Mouse (Mus musculus): ENCODE measurements around the gene Ift57.

DNA sequence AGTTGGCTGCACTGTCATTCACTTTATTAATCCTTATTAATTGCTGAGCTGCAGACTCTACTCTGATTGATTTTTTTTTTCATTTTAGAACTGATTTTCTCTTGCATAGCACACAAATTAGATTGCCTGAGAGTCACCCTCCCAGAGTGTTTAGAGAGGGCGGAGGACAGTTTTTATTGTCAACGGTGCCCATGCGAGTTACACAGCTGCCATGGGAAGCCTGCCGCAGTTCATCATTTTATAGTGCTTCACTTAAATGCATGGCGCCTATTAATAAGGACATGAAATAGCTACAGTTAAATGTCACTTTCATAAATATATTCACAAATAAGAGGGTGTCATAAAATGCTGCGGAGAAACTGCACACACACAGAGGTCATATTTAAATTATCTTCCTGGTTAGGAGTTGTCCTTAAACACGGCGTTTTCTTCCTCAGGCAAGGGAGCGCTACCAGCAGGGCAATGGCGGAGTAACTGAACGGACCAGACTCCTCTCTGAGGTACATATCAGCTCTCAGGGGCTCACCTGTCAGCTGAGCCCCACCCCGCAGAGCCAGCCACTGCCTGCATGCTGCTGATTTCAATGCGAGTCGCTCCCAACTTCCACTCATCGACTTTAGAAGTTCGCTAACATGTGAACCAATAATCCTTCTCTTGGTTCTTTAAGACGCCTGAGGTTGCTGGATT, 61.6 kb downstream of the Ift57 start:
- no peak for TF ChIP-seq CTCF (IDR thresholded peaks at IDR 0.05; ENCODE audit: insufficient read depth, low read depth, low read length)
- TF ChIP-seq POLR2A (IDR thresholded peaks at IDR 0.05; ENCODE audit: insufficient read depth, low read depth, low read length): no peak
